Comparison of ENCODE assay signal across 11 mouse cellular contexts in the genomic region with DNA sequence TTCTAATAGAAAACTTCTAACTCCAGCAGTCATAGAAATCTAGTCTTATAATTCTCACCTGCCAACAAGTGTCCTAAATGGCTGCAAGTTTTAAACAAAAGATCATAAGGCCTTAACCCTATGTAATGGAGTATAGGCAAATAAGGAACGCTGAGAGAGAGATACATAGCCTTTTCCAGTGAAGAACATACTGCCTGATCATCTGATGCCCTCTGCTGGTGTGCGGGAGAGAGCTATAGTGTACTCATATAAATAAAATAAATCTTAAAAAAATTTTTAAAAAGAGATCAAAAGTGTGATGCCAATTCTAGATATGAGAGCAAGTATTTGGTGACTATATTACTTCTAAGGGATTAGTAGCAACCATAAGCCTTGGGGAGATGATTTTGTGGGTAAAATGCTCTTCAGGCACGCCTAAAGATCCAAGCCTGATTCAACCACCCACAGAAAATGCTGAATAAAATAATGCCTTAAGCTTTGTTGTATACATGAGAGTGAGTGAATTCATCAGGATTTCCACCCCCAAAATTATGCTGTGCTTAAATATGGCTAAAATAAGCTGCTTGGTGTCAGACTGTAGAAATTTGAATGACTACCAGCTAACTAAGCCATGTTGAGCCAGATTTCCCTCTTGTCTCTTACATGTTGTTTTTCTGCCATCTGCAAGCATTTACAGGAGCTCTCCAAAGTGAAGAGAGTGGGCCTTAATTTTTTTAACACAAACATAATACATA.
DNase-seq lines count a peak whose midpoint lies in the region; ATAC-seq and TF ChIP-seq lines count a peak whose summit lies in the region.
"Had no signal": no experiment of that assay in that cellular context is flagged by ENCODE, and none has a peak within 500 bp of the region (broad histone marks: within the 10 kb centered on the region; RNA-seq: fewer than 3 reads in every experiment).

No protein-coding gene starts in this region.

- H3K4me3 ChIP-seq in layer of hippocampus, adult 2 months: no peak overlapping the region
- H3K4me3 ChIP-seq in E14TG2a.4 (replicated peaks; ENCODE audit: low read length): no peak overlapping the region
- no peak overlapping the region for H3K4me3 ChIP-seq in heart, embryonic 12.5 days
- H3K4me3 ChIP-seq: heart, adult 2 months; hindbrain, embryonic 15.5 days; liver, embryonic 12.5 days; megakaryocyte, embryonic 14.5 days had no signal

- H3K36me3 ChIP-seq in E14TG2a.4 (ENCODE audit: insufficient read depth, low read length): no peaks in the 10 kb centered on the region
- H3K36me3 ChIP-seq in heart, embryonic 12.5 days: no peaks in the 10 kb centered on the region
- H3K36me3 ChIP-seq: hindbrain, embryonic 15.5 days; liver, embryonic 12.5 days had no signal

- H3K27ac ChIP-seq in layer of hippocampus, adult 2 months: peak overlapping the region; percentile 20; the same call in 1 of the 2 replicates
- no peak overlapping the region for H3K27ac ChIP-seq in heart, embryonic 12.5 days (ENCODE audit: poor library complexity, severe bottlenecking)
- H3K27ac ChIP-seq: heart, adult 2 months; hindbrain, embryonic 15.5 days; liver, embryonic 12.5 days had no signal

- H3K4me1 ChIP-seq in E14TG2a.4 (replicated peaks; ENCODE audit: low read depth, low read length): no peaks in the 10 kb centered on the region
- no peaks in the 10 kb centered on the region for H3K4me1 ChIP-seq in heart, embryonic 12.5 days (replicated peaks)
- H3K4me1 ChIP-seq: hindbrain, embryonic 15.5 days; liver, embryonic 12.5 days; megakaryocyte, embryonic 14.5 days had no signal

- ATAC-seq in heart, embryonic 12.5 days (ENCODE audit: insufficient number of reproducible peaks, low FRiP score): no peak
- ATAC-seq: liver, embryonic 12.5 days had no signal

- 63% methylated on average over 3 of the region's 3 CpGs for WGBS in heart, embryonic 12.5 days

- H3K9ac ChIP-seq in heart, embryonic 12.5 days: no peak overlapping the region
- H3K9ac ChIP-seq: hindbrain, embryonic 15.5 days; liver, embryonic 12.5 days had no signal

- no peak overlapping the region for H3K4me2 ChIP-seq in heart, embryonic 12.5 days
- H3K4me2 ChIP-seq: hindbrain, embryonic 15.5 days; liver, embryonic 12.5 days had no signal

- peak in 1 of 2 experiments; percentile 28 for DNase-seq in layer of hippocampus, adult 2 months (ENCODE audit: low spot score in 2 of 2)
- no peak for DNase-seq in layer of hippocampus, adult 8-10 months (ENCODE audit: low spot score in 2 of 2)
- peak; percentile 9 for DNase-seq in ZHBTc4 (ENCODE audit: low read depth, low spot score)
- peak; percentile 18 to 44 for DNase-seq in left cerebral cortex, postnatal 25 days (ENCODE audit: low spot score in 2 of 2)
- no peak for DNase-seq in adrenal gland, postnatal 14 days
- DNase-seq: heart, adult 2 months had no signal

- intact Hi-C loops in left cerebral cortex, postnatal 25 days (cut with DNase I): loop anchor here (2.0 to 10.0 kb wide), 4 partner anchors 112 to 1205 kb away; a partner anchor contains a TSS

- H3K9me3 ChIP-seq in E14TG2a.4 (ENCODE audit: low read length): 0 out of 2 replicates have a peak, but pooled peaks cover 8% of the 10 kb centered on the region
- no peaks in the 10 kb centered on the region for H3K9me3 ChIP-seq in heart, embryonic 12.5 days (replicated peaks)
- H3K9me3 ChIP-seq: hindbrain, embryonic 15.5 days; liver, embryonic 12.5 days; megakaryocyte, embryonic 14.5 days had no signal

- no peaks in the 10 kb centered on the region for H3K27me3 ChIP-seq in E14TG2a.4 (ENCODE audit: insufficient read depth, low read length)
- no peaks in the 10 kb centered on the region for H3K27me3 ChIP-seq in heart, embryonic 12.5 days (replicated peaks)
- H3K27me3 ChIP-seq: hindbrain, embryonic 15.5 days; liver, embryonic 12.5 days; megakaryocyte, embryonic 14.5 days had no signal

- TF ChIP-seq CTCF in layer of hippocampus, adult 2 months (conservative IDR thresholded peaks at IDR 0.05): peak; percentile 75
- peak; percentile 24 for TF ChIP-seq CTCF in E14TG2a.4 (conservative IDR thresholded peaks at IDR 0.05; ENCODE audit: low read length)

Comparison
In these comparisons a context has a peak if more than half of its experiments do, and no peak if none do; other contexts are left out.
1. DNase-seq: peak in ZHBTc4 (single experiment) and left cerebral cortex, postnatal 25 days (2 of 2); none in layer of hippocampus, adult 8-10 months (0 of 2) and adrenal gland, postnatal 14 days (single experiment).